Mouse (Mus musculus): ENCODE measurements around the gene Tubgcp6. TPM values are rescaled to one million over a fixed set of nuclear protein-coding genes. Genes with fewer than 3 reads are reported as not detected.

Tubgcp6 gene
- polyA plus RNA-seq, 1 experiment from 2014 or later = 18.0 TPM

GRCm38 (mm10) chr15:89140048-89140658 is 17.2 kb upstream of the Tubgcp6 start:
- no peak overlapping the region for H3K27ac ChIP-seq (replicated peaks; ENCODE audit: low read depth, low read length)
- no peaks in the 10 kb centered on the region for H3K27me3 ChIP-seq (ENCODE audit: control insufficient read depth, insufficient read depth, low read length)
- H3K4me3 ChIP-seq (replicated peaks; ENCODE audit: low read depth, low read length) = peak overlapping the region; percentile 44
- H3K9ac ChIP-seq (replicated peaks; ENCODE audit: low read length) = peak overlapping the region; percentile 58
- H3K4me1 ChIP-seq (ENCODE audit: control insufficient read depth, insufficient read depth, low read length) = peaks cover 18% of the 10 kb centered on the region
- peak; percentile 56 for DNase-seq
- H3K4me2 ChIP-seq (ENCODE audit: low read length) = peak overlapping the region; percentile 98
- under 1% methylated on average over 53 of the region's 53 CpGs for WGBS
- H3K9me3 ChIP-seq (ENCODE audit: control insufficient read depth, low read length) = no peaks in the 10 kb centered on the region
- ATAC-seq (ENCODE audit: low FRiP score, low TSS enrichment) = peak; percentile 46; the same call in 1 of the 2 replicates
- peaks cover 27% of the 10 kb centered on the region for H3K36me3 ChIP-seq (ENCODE audit: control insufficient read depth, insufficient read depth, low read length)

GRCm38 (mm10) chr15:89138531-89138930 is 15.6 kb upstream of the Tubgcp6 start:
- Histone ChIP-seq H3K4me2 (ENCODE audit: low read length) (no peak overlapping the region), H3K4me1 (ENCODE audit: control insufficient read depth, insufficient read depth, low read length) (peaks cover 18% of the 10 kb centered on the region), H3K36me3 (ENCODE audit: control insufficient read depth, insufficient read depth, low read length) (peaks cover 12% of the 10 kb centered on the region), H3K9ac (replicated peaks; ENCODE audit: low read length) (no peak overlapping the region), H3K9me3 (ENCODE audit: control insufficient read depth, low read length) (no peaks in the 10 kb centered on the region), H3K27me3 (ENCODE audit: control insufficient read depth, insufficient read depth, low read length) (no peaks in the 10 kb centered on the region), H3K4me3 (replicated peaks; ENCODE audit: low read depth, low read length) (no peak overlapping the region), H3K27ac (replicated peaks; ENCODE audit: low read depth, low read length) (no peak overlapping the region)
- DNase-seq (no peak), ATAC-seq (ENCODE audit: low FRiP score, low TSS enrichment) (no peak)
- WGBS = 93% methylated on average over 6 of the region's 6 CpGs

DNA sequence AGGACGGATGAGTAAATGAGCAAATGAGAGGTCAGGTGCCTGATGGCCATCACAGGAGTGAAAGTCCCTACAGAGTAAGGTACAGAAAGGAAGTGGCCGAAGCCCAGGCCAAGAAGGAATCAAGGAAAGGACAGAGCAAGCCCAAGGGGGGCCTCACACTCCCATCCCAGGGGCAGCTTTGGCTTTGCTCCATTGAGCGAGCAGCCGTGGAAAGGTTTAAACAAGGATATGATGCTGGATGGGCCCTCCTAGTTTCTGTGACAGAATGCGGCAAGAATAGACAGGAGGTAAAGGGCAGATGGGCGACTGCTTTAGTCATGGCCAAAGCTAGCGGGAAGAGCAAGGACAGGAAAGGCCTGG is 15.1 kb upstream of the Tubgcp6 start:
- Histone ChIP-seq H3K27me3 (ENCODE audit: control insufficient read depth, insufficient read depth, low read length) (no peaks in the 10 kb centered on the region), H3K36me3 (ENCODE audit: control insufficient read depth, insufficient read depth, low read length) (peaks cover 6% of the 10 kb centered on the region), H3K9me3 (ENCODE audit: control insufficient read depth, low read length) (no peaks in the 10 kb centered on the region), H3K27ac (replicated peaks; ENCODE audit: low read depth, low read length) (no peak overlapping the region), H3K4me3 (replicated peaks; ENCODE audit: low read depth, low read length) (no peak overlapping the region), H3K4me1 (ENCODE audit: control insufficient read depth, insufficient read depth, low read length) (peaks cover 18% of the 10 kb centered on the region), H3K4me2 (ENCODE audit: low read length) (no peak overlapping the region), H3K9ac (replicated peaks; ENCODE audit: low read length) (no peak overlapping the region)
- ATAC-seq (ENCODE audit: low FRiP score, low TSS enrichment) (no peak), DNase-seq (no peak)
- 91% methylated on average over 7 of the region's 7 CpGs for WGBS

DNA sequence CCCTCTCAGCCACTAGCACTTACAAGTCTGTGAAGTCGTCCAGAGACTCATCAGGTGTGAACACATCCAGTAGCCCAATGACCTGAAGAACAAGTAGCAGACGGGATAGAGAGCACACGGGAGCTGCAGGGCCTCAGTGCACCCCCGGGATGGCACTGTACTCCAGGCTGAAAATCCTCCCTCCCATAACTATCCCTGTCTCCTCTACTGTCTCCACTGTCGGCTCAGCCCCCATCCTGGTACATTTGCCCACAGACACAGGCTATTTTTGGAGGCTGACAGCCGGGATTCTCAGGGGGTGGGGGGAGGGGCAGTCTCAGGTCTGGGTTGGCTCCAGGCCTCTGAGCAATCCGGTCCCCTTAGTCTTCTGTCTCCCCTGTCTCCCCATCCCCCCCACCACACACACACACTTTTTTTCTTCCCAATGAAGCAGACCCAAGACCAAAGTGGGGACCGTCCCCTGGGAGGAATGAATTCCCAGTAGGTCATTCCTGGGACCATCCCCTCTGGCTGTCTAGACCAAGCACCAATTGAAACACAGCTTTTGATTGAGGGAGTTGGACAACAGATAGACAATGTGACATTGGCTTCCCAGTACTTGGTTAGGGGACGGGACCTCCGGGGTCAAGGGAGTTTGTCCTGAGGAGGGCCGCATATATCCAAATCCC is 14.6 kb upstream of the Tubgcp6 start:
- H3K27ac ChIP-seq (replicated peaks; ENCODE audit: low read depth, low read length) = no peak overlapping the region
- ATAC-seq (ENCODE audit: low FRiP score, low TSS enrichment) (no peak), DNase-seq (no peak)

DNA sequence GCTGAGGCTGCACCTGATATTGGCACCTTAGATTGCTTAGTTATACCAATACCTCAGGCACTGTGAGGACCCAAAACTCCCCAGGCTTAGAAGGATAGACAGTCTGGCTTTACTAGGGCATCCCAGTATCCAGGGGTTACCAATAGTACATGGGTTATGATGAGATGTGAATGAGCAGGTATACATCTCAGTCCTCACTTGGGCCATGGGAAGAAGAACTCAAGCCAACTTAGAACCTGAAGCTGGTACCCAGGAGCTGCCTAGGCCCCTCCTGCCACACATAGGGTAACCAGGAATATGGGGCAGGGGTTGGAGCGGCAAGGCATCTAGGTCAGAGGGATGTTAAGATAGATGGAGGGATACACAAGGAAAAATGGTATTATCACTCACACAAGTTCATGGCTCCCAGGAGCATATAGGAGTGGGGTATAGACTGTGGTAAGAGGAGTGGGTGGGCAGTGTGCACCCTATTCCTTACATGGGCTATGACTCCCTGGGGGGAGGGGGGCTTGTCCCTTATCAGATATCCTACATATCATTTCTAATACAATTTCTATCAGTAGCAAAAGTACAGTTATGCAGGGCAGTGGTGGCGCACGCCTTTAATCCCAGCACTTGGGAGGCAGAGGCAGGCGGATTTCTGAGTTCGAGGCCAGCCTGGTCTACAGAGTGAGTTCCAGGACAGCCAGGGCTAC is 13.7 kb upstream of the Tubgcp6 start:
- no peak overlapping the region for H3K27ac ChIP-seq (replicated peaks; ENCODE audit: low read depth, low read length)
- no peak overlapping the region for H3K9ac ChIP-seq (replicated peaks; ENCODE audit: low read length)
- DNase-seq (no peak), ATAC-seq (ENCODE audit: low FRiP score, low TSS enrichment) (no peak)
- H3K4me3 ChIP-seq (replicated peaks; ENCODE audit: low read depth, low read length) = no peak overlapping the region
- peaks cover 18% of the 10 kb centered on the region for H3K4me1 ChIP-seq (ENCODE audit: control insufficient read depth, insufficient read depth, low read length)
- H3K36me3 ChIP-seq (ENCODE audit: control insufficient read depth, insufficient read depth, low read length) = no peaks in the 10 kb centered on the region
- H3K27me3 ChIP-seq (ENCODE audit: control insufficient read depth, insufficient read depth, low read length) = no peaks in the 10 kb centered on the region
- H3K4me2 ChIP-seq (ENCODE audit: low read length) = no peak overlapping the region
- H3K9me3 ChIP-seq (ENCODE audit: control insufficient read depth, low read length) = no peaks in the 10 kb centered on the region
- WGBS = 98% methylated on average over 5 of the region's 5 CpGs

More for the DNA sequence above, 14.6 kb upstream of the Tubgcp6 start:
- Histone ChIP-seq H3K36me3 (ENCODE audit: control insufficient read depth, insufficient read depth, low read length) (0 out of 2 replicates have a peak, but pooled peaks cover 1% of the 10 kb centered on the region), H3K4me1 (ENCODE audit: control insufficient read depth, insufficient read depth, low read length) (peaks cover 18% of the 10 kb centered on the region), H3K9me3 (ENCODE audit: control insufficient read depth, low read length) (no peaks in the 10 kb centered on the region), H3K4me3 (replicated peaks; ENCODE audit: low read depth, low read length) (no peak overlapping the region), H3K4me2 (ENCODE audit: low read length) (no peak overlapping the region), H3K27me3 (ENCODE audit: control insufficient read depth, insufficient read depth, low read length) (no peaks in the 10 kb centered on the region), H3K9ac (replicated peaks; ENCODE audit: low read length) (no peak overlapping the region)
- 79% methylated on average over 11 of the region's 11 CpGs for WGBS

DNA sequence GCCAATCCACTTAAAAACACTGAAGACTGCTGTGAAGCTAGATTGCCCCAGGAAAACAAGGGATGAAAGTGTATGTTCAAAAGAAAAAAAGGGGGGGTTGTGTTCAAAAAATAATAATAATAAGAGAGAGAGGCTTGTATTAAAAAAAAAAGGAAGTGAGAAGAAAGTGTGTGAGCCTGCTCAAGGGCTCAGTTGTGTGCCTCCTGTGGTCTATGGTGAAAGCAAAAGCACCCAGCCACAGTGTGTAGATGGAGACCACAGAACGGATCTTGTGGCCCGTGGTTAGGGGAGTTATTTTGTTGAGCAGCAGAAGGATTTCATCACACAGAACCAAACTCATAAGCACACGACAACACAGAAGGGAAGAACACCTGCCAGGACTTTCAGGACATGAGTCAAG is 8.4 kb upstream of the Tubgcp6 start:
- H3K36me3 ChIP-seq (ENCODE audit: control insufficient read depth, insufficient read depth, low read length) = no peaks in the 10 kb centered on the region
- H3K4me1 ChIP-seq (ENCODE audit: control insufficient read depth, insufficient read depth, low read length) = peaks cover 12% of the 10 kb centered on the region
- ATAC-seq (ENCODE audit: low FRiP score, low TSS enrichment) (no peak), DNase-seq (no peak)
- no peak overlapping the region for H3K9ac ChIP-seq (replicated peaks; ENCODE audit: low read length)
- no peaks in the 10 kb centered on the region for H3K9me3 ChIP-seq (ENCODE audit: control insufficient read depth, low read length)
- no peak overlapping the region for H3K27ac ChIP-seq (replicated peaks; ENCODE audit: low read depth, low read length)
- WGBS = 94% methylated on average over 3 of the region's 3 CpGs
- H3K27me3 ChIP-seq (ENCODE audit: control insufficient read depth, insufficient read depth, low read length) = no peaks in the 10 kb centered on the region
- no peak overlapping the region for H3K4me3 ChIP-seq (replicated peaks; ENCODE audit: low read depth, low read length)
- no peak overlapping the region for H3K4me2 ChIP-seq (ENCODE audit: low read length)

GRCm38 (mm10) chr15:89130245-89130644 is 7.3 kb upstream of the Tubgcp6 start:
- H3K27me3 ChIP-seq (ENCODE audit: control insufficient read depth, insufficient read depth, low read length) = no peaks in the 10 kb centered on the region
- H3K9ac ChIP-seq (replicated peaks; ENCODE audit: low read length) = no peak overlapping the region
- H3K9me3 ChIP-seq (ENCODE audit: control insufficient read depth, low read length) = no peaks in the 10 kb centered on the region
- H3K4me1 ChIP-seq (ENCODE audit: control insufficient read depth, insufficient read depth, low read length) = peaks cover 12% of the 10 kb centered on the region
- H3K36me3 ChIP-seq (ENCODE audit: control insufficient read depth, insufficient read depth, low read length) = peaks cover 1% of the 10 kb centered on the region; the same call in 1 of the 2 replicates
- ATAC-seq (ENCODE audit: low FRiP score, low TSS enrichment) = no peak
- no peak for DNase-seq
- no peak overlapping the region for H3K27ac ChIP-seq (replicated peaks; ENCODE audit: low read depth, low read length)
- H3K4me3 ChIP-seq (replicated peaks; ENCODE audit: low read depth, low read length) = no peak overlapping the region
- no peak overlapping the region for H3K4me2 ChIP-seq (ENCODE audit: low read length)

DNA sequence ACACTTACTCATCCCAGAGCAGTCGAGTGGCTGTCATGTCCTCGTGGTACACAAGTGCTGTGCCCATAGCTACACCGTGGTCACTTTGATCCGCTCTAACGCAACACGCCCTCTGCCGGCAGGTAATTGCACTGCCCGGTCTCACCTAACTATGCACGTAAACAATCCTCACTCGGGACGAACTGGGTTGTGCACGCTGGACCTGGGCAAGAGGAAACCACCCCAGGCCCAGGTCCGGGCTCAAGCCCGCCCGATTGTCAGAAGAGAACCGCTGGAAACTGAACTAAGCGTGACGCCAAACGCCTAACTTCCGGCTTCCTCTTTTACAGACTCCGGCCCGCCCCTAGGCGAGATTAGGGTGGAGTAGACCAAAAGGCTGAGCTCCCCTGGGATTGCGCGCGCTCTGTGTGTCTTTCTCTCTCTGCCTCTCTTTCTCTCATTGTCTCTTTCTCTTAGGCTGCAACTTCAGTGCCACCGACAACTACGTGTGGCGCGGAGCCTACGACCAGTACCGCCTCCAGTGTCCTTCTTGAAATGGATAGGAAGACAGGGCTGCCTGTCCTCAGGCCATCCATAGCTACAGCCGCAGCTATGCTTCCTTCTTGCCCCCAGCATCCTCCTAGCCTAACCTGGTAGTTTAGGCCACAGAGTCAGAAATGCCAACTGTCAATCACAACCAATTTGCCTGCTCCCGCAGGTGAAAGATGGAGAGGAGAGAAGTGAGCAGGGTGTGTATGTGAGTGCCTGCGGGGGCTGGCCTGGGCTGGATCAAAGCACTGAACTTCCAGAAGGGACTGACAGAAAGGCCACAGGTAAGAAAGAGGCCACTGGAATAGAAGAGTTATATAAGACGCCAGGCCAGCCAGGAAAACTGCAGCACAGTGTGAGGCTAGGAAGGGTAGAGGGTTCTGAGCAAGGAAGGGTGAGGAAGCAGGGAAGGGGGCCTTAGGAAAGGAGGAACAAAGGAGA is 5.8 kb upstream of the Tubgcp6 start, which contains the start of gene Hdac10:
Gene Hdac10 (minus strand): TSS at position 319 of the 969 bp plus-strand sequence.
- Histone ChIP-seq H3K4me1 (ENCODE audit: control insufficient read depth, insufficient read depth, low read length) (peaks cover 17% of the 10 kb centered on the region), H3K4me3 (replicated peaks; ENCODE audit: low read depth, low read length) (peak within 1 kb of the TSS; percentile 51), H3K9ac (replicated peaks; ENCODE audit: low read length) (peak within 1 kb of the TSS; percentile 58), H3K27me3 (ENCODE audit: control insufficient read depth, insufficient read depth, low read length) (no peaks in the 10 kb centered on the region), H3K9me3 (ENCODE audit: control insufficient read depth, low read length) (no peaks in the 10 kb centered on the region), H3K27ac (replicated peaks; ENCODE audit: low read depth, low read length) (peak within 1 kb of the TSS; percentile 74), H3K4me2 (ENCODE audit: low read length) (peak within 1 kb of the TSS; percentile 64), H3K36me3 (ENCODE audit: control insufficient read depth, insufficient read depth, low read length) (peaks cover 3% of the 10 kb centered on the region; the same call in 1 of the 2 replicates)
- ATAC-seq (ENCODE audit: low FRiP score, low TSS enrichment) (peak; percentile 85), DNase-seq (peak; percentile 93)
- WGBS = 3% methylated on average over 36 of the region's 36 CpGs

Data from midbrain, embryonic 14.5 days (tissue).